Mouse (Mus musculus) hindbrain, embryonic 10.5 days (tissue): Measurements from ENCODE around the gene Rwdd1. TPM values are rescaled to one million over a fixed set of nuclear protein-coding genes. Genes with fewer than 3 reads are reported as not detected.

Experiments used
- DNase-seq: peaks from one replicate; pipeline ENCODE4 v3.0.0-alpha.2; 2017; ENCODE audit warnings: low spot score
- H3K27ac ChIP-seq: fragments of 300-500 bp; sonication (generic); 2 replicates; pipeline ENCODE4 v1.5.1; 2016; ENCODE audit warnings: mild to moderate bottlenecking, moderate library complexity
- H3K27me3 ChIP-seq: fragments of 300-500 bp; sonication (generic); 2 replicates; pipeline ENCODE4 v1.6.1; 2016; ENCODE audit warnings: mild to moderate bottlenecking; ENCODE audit not compliant: poor library complexity, insufficient read depth, severe bottlenecking
- H3K36me3 ChIP-seq: fragments of 300-500 bp; sonication (generic); 2 replicates; pipeline ENCODE4 v1.6.1; 2016; ENCODE audit warnings: mild to moderate bottlenecking, moderate library complexity
- H3K4me1 ChIP-seq: fragments of 300-500 bp; sonication (generic); replicated peaks from 2 replicates; pipeline ENCODE4 v1.6.1; 2016; ENCODE audit warnings: mild to moderate bottlenecking
- H3K4me3 ChIP-seq: fragments of 300-500 bp; sonication (generic); 2 replicates; pipeline ENCODE4 v1.5.1; 2016; ENCODE audit warnings: mild to moderate bottlenecking, moderate library complexity
- H3K9me3 ChIP-seq: fragments of 300-500 bp; sonication (generic); 2 replicates; pipeline ENCODE4 v1.6.1; 2016; ENCODE audit warnings: mild to moderate bottlenecking, moderate library complexity
- WGBS: fragments of 180-500 bp; shearing (Covaris S2); methylation state at CpG from one replicate; pipeline ENCODE4 v1.1.7; 2016; 5-methylcytosine and 5-hydroxymethylcytosine counted together
- polyA plus RNA-seq: library from polyadenylated mRNA; unstranded; fragments of >200 nt; fragmentation: Nextera tagmentation; extraction: Ambion mirVana; gene quantifications from 2 replicates; pipeline ENCODE4 v1.2.1, GENCODE M21; 2016

Rwdd1 gene
- polyA plus RNA-seq, result 126 and 143 TPM in 2 replicates

- DNase-seq, result peak; percentile 99
- WGBS, result under 1% methylated on average over 82 of the region's 82 CpGs
- Histone ChIP-seq H3K4me3 (peak within 1 kb of the TSS; percentile 93), H3K27me3 (no peaks in the 10 kb centered on the region), H3K27ac (peak within 1 kb of the TSS; percentile 95), H3K9me3 (no peaks in the 10 kb centered on the region), H3K4me1 (peaks cover 19% of the 10 kb centered on the region), H3K36me3 (peaks cover 12% of the 10 kb centered on the region; the same call in 1 of the 2 replicates)
Measured at GRCm38 (mm10) chr10:34019302-34020075, at the start of gene Rwdd1. Gene Rwdd1, minus strand, starts transcription at chr10:34019624.

- 62% methylated on average over 3 of the region's 3 CpGs for WGBS
- H3K9me3 ChIP-seq, result no peaks in the 10 kb centered on the region
- H3K27me3 ChIP-seq, result no peaks in the 10 kb centered on the region
- DNase-seq, result no peak
- H3K4me1 ChIP-seq, result no peaks in the 10 kb centered on the region
- no peaks in the 10 kb centered on the region for H3K36me3 ChIP-seq
- H3K4me3 ChIP-seq, result no peak overlapping the region
- no peak overlapping the region for H3K27ac ChIP-seq
Measured at GRCm38 (mm10) chr10:34066591-34066990, 47.2 kb upstream of the Rwdd1 start.

- WGBS, result 94% methylated on average over 2 of the region's 2 CpGs
- H3K4me1 ChIP-seq, result no peaks in the 10 kb centered on the region
Measured at GRCm38 (mm10) chr10:34053987-34054386, 34.6 kb upstream of the Rwdd1 start.

GRCm38 (mm10) chr10:34044210-34044609 lies 24.8 kb upstream of the Rwdd1 start, which contains the start of gene Calhm4:
Gene Calhm4, minus strand, starts transcription at chr10:34044310.
- no peak for DNase-seq
- no peaks in the 10 kb centered on the region for H3K4me1 ChIP-seq
- H3K27ac ChIP-seq, result no peak within 1 kb of the TSS
- H3K9me3 ChIP-seq, result no peaks in the 10 kb centered on the region
- H3K36me3 ChIP-seq, result no peaks in the 10 kb centered on the region
- H3K27me3 ChIP-seq, result no peaks in the 10 kb centered on the region
- H3K4me3 ChIP-seq, result no peak within 1 kb of the TSS
- WGBS, result 83% methylated on average over 5 of the region's 5 CpGs

More at GRCm38 (mm10) chr10:34053987-34054386, 34.6 kb upstream of the Rwdd1 start:
- no peak overlapping the region for H3K4me3 ChIP-seq
- DNase-seq, result no peak
- no peaks in the 10 kb centered on the region for H3K27me3 ChIP-seq
- H3K9me3 ChIP-seq, result no peaks in the 10 kb centered on the region
- no peaks in the 10 kb centered on the region for H3K36me3 ChIP-seq
- H3K27ac ChIP-seq, result no peak overlapping the region

- H3K9me3 ChIP-seq, result no peaks in the 10 kb centered on the region
- H3K4me1 ChIP-seq, result 0 out of 2 replicates have a peak, but pooled peaks cover 4% of the 10 kb centered on the region
- no peak within 1 kb of the TSS for H3K27ac ChIP-seq
- no peaks in the 10 kb centered on the region for H3K27me3 ChIP-seq
- H3K4me3 ChIP-seq, result no peak within 1 kb of the TSS
- H3K36me3 ChIP-seq, result no peaks in the 10 kb centered on the region
- WGBS, result 75% methylated on average over 3 of the region's 3 CpGs
- DNase-seq, result no peak
Measured at GRCm38 (mm10) chr10:34037401-34037800, 18.0 kb upstream of the Rwdd1 start, which contains the start of gene Trappc3l. Gene Trappc3l, plus strand, starts transcription at chr10:34037597.

- no peaks in the 10 kb centered on the region for H3K27me3 ChIP-seq
- H3K4me3 ChIP-seq, result no peak overlapping the region
- no peak overlapping the region for H3K27ac ChIP-seq
- H3K36me3 ChIP-seq, result no peaks in the 10 kb centered on the region
- 0 out of 2 replicates have a peak, but pooled peaks cover 4% of the 10 kb centered on the region for H3K4me1 ChIP-seq
- no peak for DNase-seq
- no peaks in the 10 kb centered on the region for H3K9me3 ChIP-seq
- 22% methylated on average over 5 of the region's 5 CpGs for WGBS
Measured at GRCm38 (mm10) chr10:34036587-34036986, 17.2 kb upstream of the Rwdd1 start.

GRCm38 (mm10) chr10:34033630-34034305 lies 14.3 kb upstream of the Rwdd1 start:
- DNase-seq, result peak; percentile 82
- H3K9me3 ChIP-seq, result no peaks in the 10 kb centered on the region
- H3K27me3 ChIP-seq, result no peaks in the 10 kb centered on the region
- no peaks in the 10 kb centered on the region for H3K36me3 ChIP-seq
- WGBS, result 22% methylated on average over 22 of the region's 22 CpGs
- 0 out of 2 replicates have a peak, but pooled peaks cover 4% of the 10 kb centered on the region for H3K4me1 ChIP-seq
- 0 out of 2 replicates have a peak overlapping the region, but pooled peaks have one; percentile 53 for H3K27ac ChIP-seq
- H3K4me3 ChIP-seq, result peak overlapping the region; percentile 25

GRCm38 (mm10) chr10:34030322-34030721 lies 10.9 kb upstream of the Rwdd1 start:
- H3K4me1 ChIP-seq, result 0 out of 2 replicates have a peak, but pooled peaks cover 4% of the 10 kb centered on the region
- no peak overlapping the region for H3K27ac ChIP-seq
- no peak for DNase-seq
- H3K4me3 ChIP-seq, result no peak overlapping the region
- 81% methylated on average over 5 of the region's 5 CpGs for WGBS
- no peaks in the 10 kb centered on the region for H3K27me3 ChIP-seq
- H3K9me3 ChIP-seq, result no peaks in the 10 kb centered on the region
- H3K36me3 ChIP-seq, result no peaks in the 10 kb centered on the region

GRCm38 (mm10) chr10:34018746-34019301 lies 600 bp downstream of the Rwdd1 start:
- H3K9me3 ChIP-seq, result no peaks in the 10 kb centered on the region
- H3K4me1 ChIP-seq, result peaks cover 19% of the 10 kb centered on the region
- peak overlapping the region; percentile 93 for H3K4me3 ChIP-seq
- no peaks in the 10 kb centered on the region for H3K27me3 ChIP-seq
- DNase-seq, result no peak
- H3K27ac ChIP-seq, result peak overlapping the region; percentile 95
- under 1% methylated on average over 21 of the region's 21 CpGs for WGBS
- H3K36me3 ChIP-seq, result peaks cover 12% of the 10 kb centered on the region; the same call in 1 of the 2 replicates

GRCm38 (mm10) chr10:34013241-34013640 lies 6.2 kb downstream of the Rwdd1 start:
- WGBS, result 82% methylated on average over 2 of the region's 2 CpGs
- no peaks in the 10 kb centered on the region for H3K9me3 ChIP-seq
- no peak for DNase-seq

GRCm38 (mm10) chr10:34012581-34012980 lies 6.8 kb downstream of the Rwdd1 start:
- no peak for DNase-seq
- Histone ChIP-seq H3K27ac (no peak overlapping the region), H3K4me3 (no peak overlapping the region), H3K36me3 (peaks cover 47% of the 10 kb centered on the region), H3K4me1 (no peaks in the 10 kb centered on the region), H3K9me3 (no peaks in the 10 kb centered on the region), H3K27me3 (no peaks in the 10 kb centered on the region)
- 98% methylated on average over 4 of the region's 4 CpGs for WGBS

More at GRCm38 (mm10) chr10:34013241-34013640, 6.2 kb downstream of the Rwdd1 start:
- no peak overlapping the region for H3K27ac ChIP-seq
- peaks cover 41% of the 10 kb centered on the region for H3K36me3 ChIP-seq
- H3K4me3 ChIP-seq, result no peak overlapping the region
- peaks cover 6% of the 10 kb centered on the region for H3K4me1 ChIP-seq
- no peaks in the 10 kb centered on the region for H3K27me3 ChIP-seq

GRCm38 (mm10) chr10:33998397-33998796 lies 21.0 kb downstream of the Rwdd1 start:
- no peak overlapping the region for H3K27ac ChIP-seq
- no peaks in the 10 kb centered on the region for H3K9me3 ChIP-seq
- peaks cover 97% of the 10 kb centered on the region for H3K36me3 ChIP-seq
- H3K4me3 ChIP-seq, result no peak overlapping the region
- H3K27me3 ChIP-seq, result no peaks in the 10 kb centered on the region
- no peaks in the 10 kb centered on the region for H3K4me1 ChIP-seq
- DNase-seq, result no peak
